Mouse (Mus musculus) ovary, postnatal 10 days (tissue): ENCODE measurements around the gene Nrd1.

Experiments used
- DNase-seq: peaks from one replicate; pipeline ENCODE4 v3.0.0; 2022; ENCODE audit warnings: low spot score

Nrd1 gene

GRCm38 (mm10) chr4:108999999-109000950, at the start of gene Nrd1:
TSS of gene Nrd1 (plus strand) at chr4:109000655.
- DNase-seq = peak; percentile 93

- DNase-seq = no peak
Measured at GRCm38 (mm10) chr4:108951663-108952062, 48.8 kb upstream of the Nrd1 start.

GRCm38 (mm10) chr4:108959696-108960095, 40.8 kb upstream of the Nrd1 start:
- no peak for DNase-seq

- no peak for DNase-seq
Measured at GRCm38 (mm10) chr4:108960619-108961460, 39.6 kb upstream of the Nrd1 start.

- no peak for DNase-seq
Measured at GRCm38 (mm10) chr4:108963017-108963416, 37.4 kb upstream of the Nrd1 start.

DNA sequence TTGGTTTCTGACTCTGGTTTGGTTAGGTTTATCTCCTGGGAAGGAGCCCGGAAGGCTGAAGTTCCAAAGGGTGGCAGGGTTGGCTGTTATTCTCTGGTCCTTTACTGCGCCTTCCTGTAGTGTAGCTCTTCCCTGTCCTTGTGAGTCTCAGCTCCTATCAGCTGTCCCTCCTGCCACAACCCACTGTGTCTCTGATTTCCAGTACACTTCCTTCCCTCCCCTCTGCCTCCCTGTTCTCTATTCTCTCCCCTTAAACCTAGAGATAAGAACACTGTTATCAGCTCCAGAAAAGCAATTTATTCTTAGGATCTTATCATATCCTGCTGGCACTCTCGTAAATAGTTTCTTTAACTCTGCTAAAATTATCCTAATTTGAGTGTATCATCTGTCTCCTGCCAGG, 30.9 kb upstream of the Nrd1 start:
- DNase-seq = no peak

DNA sequence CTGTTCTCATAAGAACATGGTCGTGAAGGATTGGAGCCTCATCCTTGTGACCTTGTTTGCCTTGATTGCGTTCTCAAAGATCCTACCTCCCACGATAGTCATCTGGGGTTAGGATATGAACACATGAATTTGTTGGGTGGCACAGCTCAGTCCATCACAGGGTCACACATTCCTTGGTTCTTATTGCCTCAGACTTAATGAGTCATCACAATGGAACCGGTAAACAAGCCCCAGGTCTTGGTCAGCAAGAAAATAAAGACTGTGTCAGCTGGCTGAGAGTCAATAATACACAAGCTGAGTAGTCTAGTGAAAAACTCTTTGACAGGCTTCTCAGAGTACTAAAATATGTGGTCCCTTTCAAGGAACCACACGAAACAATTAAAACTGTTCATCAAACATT, 29.4 kb upstream of the Nrd1 start:
- DNase-seq = no peak

DNA sequence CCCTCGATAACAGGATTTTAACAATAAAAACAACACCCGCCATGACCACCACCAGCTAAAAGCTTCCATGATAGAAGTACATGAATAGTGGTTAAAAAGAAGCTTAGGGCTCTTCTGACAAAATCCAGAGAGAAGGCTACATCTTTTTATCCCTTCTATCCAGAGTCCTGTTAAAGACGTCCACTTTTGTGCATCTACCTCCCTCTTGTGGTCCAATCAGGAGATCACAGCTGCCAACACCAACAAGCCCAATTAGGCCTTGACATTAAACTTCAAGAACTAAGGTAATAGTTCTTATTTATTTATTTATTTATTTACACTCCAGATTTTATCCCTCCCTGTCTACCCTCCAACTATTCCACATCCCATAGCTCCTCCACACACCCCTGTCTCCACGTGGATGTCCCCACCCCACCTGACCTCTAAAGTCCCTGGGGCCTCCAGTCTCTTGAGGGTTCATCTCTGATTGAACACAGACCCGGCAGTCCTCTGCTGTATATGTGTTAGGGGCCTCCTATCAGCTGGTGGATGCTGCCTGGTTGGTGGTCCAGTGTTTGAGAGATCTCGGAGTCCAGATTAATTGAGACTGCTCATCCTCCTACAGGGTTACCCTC, 23.9 kb upstream of the Nrd1 start:
- no peak for DNase-seq

DNA sequence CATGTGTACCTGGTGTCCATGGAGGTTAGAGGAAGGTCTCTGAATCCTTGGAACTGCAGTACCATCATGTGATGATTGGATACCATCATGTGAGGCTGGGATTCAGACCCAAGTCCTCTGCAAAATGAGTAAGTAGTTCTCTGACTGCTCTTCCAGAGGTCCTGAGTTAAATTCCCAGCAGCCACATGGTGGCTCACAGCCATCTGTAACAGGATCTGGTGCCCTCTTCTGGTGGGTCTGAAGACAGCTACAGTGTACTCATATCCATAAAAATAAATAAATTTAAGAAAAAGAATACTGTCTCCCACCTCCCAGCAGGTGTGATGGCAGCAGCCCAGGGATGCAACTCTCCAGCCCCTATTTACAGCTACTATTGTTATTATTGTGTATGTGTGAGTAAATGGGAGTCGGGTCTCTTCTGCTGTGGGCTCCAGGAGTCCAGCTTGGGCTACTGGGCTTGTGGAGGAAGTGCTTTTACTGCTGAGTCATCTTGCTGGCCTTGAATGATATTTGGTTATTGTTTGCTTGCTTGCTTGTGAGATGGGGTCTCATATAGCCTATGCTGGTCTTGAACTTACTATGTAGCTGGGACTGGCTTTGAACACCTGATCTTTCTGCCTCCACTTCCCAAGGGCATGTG, 13.5 kb upstream of the Nrd1 start:
- no peak for DNase-seq

- DNase-seq = no peak
Measured at GRCm38 (mm10) chr4:108987473-108987842, 13.0 kb upstream of the Nrd1 start.

- DNase-seq = no peak
Measured at GRCm38 (mm10) chr4:108989430-108989829, 11.0 kb upstream of the Nrd1 start.

DNA sequence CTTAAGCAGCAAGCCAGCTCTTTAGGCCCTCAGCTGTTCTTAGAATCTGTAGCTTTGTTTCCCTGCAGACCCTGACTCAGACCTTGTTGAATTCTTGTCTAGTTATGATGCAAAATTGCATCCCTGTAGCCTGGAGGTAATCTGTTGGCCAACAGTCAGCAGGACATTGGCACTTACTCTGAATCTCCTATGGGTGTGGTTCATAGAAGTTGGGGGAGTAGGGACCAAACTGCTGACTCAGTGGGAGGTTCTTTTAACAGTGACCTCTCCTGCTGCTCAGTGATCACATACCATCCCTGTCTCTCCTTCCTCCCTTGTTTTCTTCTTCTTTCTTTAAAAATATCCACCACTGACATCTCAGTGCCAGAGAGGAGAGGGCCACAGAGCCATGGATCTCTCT, 10.4 kb upstream of the Nrd1 start:
- no peak for DNase-seq

- DNase-seq = no peak
Measured at GRCm38 (mm10) chr4:108990571-108990970, 9.9 kb upstream of the Nrd1 start.

GRCm38 (mm10) chr4:108991811-108992210, 8.6 kb upstream of the Nrd1 start:
- no peak for DNase-seq

GRCm38 (mm10) chr4:108992978-108993377, 7.5 kb upstream of the Nrd1 start:
- DNase-seq = no peak

- no peak for DNase-seq
Measured at GRCm38 (mm10) chr4:109000961-109001360, 506 bp downstream of the Nrd1 start.

- DNase-seq = no peak
Measured at GRCm38 (mm10) chr4:109008046-109008445, 7.6 kb downstream of the Nrd1 start.

- no peak for DNase-seq
Measured at GRCm38 (mm10) chr4:109014091-109014490, 13.6 kb downstream of the Nrd1 start.

- no peak for DNase-seq
Measured at GRCm38 (mm10) chr4:109017441-109017840, 17.0 kb downstream of the Nrd1 start.

- no peak for DNase-seq
Measured at GRCm38 (mm10) chr4:109019301-109019700, 18.8 kb downstream of the Nrd1 start.

DNA sequence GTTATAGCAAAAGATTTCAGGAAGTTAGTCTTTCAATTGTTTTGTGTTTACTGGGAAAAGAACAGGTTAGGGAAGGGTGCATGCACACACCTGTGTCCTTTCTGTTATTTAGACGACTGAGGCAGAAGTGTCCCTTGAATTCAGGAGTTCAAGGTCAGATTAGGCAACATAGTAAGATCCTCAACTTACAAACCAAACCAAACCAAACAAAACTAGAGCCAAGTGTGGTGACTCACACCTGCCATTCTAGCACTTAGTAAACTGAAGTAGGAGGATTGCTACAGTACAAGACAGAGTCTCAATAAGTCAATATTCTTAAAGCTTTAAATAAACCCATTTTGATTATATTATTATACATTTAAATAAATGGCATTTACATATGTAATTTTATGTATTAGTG, 21.5 kb downstream of the Nrd1 start:
- DNase-seq = no peak

DNA sequence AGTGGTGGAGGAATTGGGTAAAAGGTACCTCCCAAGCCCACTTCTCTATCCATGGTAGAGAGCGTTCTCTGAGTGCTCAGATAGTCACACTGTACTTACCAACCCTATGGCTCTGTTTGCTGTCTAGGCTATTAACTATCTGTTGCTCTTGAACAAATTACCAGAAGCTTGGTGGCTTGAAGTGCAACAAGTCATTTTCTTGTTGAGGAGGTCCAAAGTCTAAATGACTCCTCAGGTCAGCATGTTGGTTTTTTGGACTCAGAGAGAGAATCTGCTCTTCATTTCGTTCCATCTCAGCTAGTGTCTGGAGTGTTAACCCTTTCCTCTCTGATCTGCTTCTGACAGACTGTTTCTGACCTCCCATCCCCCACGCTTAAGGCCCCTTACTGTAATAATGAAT, 24.6 kb downstream of the Nrd1 start:
- no peak for DNase-seq
